Mouse (Mus musculus) left cerebral cortex, postnatal 14 days (tissue): ENCODE measurements at regions not wholly inside any gene's neighbourhood (a gene's known extent, or its start where the extent isn't known, plus 50 kb on each side); places are given as distances from the start of the nearest gene placed in this dataset.

ENCODE experiments used
- DNase-seq, 2 experiments: peaks; one replicate each; pipeline ENCODE4 v3.0.0; 2021 to 2022; ENCODE audit warnings: low spot score in 2 of 2, mixed read lengths in 1 of 2
- intact Hi-C: fragments of 180-260 bp; cut with DNase I; formaldehyde crosslinking; loops from one replicate; pipeline ENCODE4 v1.15.1; 2025

DNA sequence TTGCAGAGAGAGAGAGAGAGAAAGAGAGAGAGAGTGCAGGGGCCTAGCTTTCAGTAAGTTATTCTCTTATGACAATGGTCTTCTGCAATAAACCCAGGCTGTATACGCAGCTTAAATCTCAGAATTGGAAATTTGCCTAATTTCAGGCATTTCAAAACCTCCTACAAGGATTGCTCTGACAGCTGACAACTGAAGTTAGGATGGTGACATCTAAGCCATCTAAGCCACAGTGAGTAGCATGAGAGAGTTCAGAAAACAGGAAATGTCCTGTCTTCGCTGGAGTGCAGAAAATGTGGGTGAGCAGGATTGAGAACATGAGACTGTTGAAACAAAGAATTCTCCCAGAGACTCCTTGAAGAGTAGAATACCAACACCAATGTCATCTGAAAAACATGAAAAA, 56.8 kb downstream of the Fam110c start:
- intact Hi-C loops = no loop called here
- no peak for DNase-seq

- intact Hi-C loops = no loop called here
- DNase-seq = no peak
Observed at GRCm38 (mm10) chr12:31134465-31134992, 60.9 kb downstream of the Fam110c start.

DNA sequence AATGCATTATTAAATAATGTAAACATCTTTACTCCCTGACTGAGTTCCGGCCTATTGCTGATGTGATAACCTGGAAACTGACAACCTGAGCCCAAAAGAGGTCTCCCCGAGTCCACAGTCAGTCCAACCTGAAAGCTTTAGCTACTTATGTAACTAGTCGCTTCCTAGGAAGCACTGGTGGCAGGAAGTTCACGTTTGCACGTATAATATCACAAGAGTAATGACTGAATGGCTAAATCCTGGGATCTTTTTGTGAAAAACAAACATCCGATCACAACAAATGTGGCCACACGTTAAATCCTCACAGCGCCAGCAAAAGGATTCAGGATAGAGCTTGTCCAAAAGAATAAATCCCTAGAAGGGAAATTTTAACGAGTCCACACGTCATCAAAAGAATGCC, 62.7 kb downstream of the Fam110c start:
- intact Hi-C loops = no loop called here
- DNase-seq = no peak

- intact Hi-C loops = no loop called here
Observed at GRCm38 (mm10) chr12:31136911-31137310, 63.2 kb downstream of the Fam110c start.

GRCm38 (mm10) chr12:31137431-31137830, 63.8 kb downstream of the Fam110c start:
- no peak for DNase-seq
- intact Hi-C loops = no loop called here

More at GRCm38 (mm10) chr12:31136911-31137310, 63.2 kb downstream of the Fam110c start:
- no peak for DNase-seq

- intact Hi-C loops = no loop called here
Observed at GRCm38 (mm10) chr12:31139853-31140252, 66.2 kb downstream of the Fam110c start.

DNA sequence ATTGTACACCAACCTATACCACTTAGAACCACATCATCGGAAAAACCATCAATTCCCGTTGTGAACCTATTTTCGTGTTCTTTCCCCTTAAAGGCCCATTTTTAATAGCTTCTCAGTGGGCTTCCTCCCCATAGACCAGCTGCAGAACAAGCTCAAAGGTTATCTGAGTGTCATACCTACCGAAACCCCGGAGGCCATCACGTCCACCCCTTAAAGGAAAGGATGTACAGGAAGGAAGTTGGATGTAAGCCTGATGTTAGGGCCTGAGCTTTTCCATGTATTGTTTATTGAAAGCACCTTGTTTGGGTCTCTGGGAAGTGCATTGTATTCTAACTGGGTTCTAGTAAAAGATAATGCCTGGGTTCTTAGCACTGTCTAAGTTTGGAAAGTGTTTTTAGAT, 69.6 kb downstream of the Fam110c start:
- no peak for DNase-seq
- intact Hi-C loops = no loop called here

More at GRCm38 (mm10) chr12:31139853-31140252, 66.2 kb downstream of the Fam110c start:
- no peak for DNase-seq

- no peak for DNase-seq
- intact Hi-C loops = no loop called here
Observed at GRCm38 (mm10) chr12:31145032-31145781, 71.5 kb downstream of the Fam110c start.

- intact Hi-C loops = no loop called here
- DNase-seq = no peak
Observed at GRCm38 (mm10) chr12:31148417-31149356, 75.0 kb downstream of the Fam110c start.

DNA sequence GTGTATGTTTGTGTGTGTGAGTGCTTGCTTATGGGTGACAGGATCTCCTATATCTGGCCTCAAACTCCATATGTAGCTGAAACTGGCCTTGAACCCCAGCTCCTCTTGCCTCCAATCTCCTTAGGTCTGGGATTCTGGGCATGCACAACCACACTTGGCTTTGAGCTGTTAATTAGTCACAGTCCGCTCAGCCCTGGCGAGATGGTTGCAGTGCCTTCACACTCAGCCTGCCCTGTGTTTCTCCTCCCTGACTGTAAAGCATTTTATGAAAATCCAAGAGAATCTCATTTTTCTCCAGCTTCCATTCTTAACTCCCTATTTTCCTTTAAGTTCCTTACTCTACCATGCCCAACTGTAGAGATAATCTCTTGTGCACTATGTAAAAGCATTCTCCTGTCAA, 80.1 kb downstream of the Fam110c start:
- intact Hi-C loops = no loop called here
- no peak for DNase-seq

- DNase-seq = no peak
- intact Hi-C loops = no loop called here
Observed at GRCm38 (mm10) chr12:31154608-31155011, 80.9 kb downstream of the Fam110c start.

- intact Hi-C loops = no loop called here
- no peak for DNase-seq
Observed at GRCm38 (mm10) chr12:31156154-31156720, 82.6 kb downstream of the Fam110c start.

GRCm38 (mm10) chr12:31157453-31157852, 83.1 kb upstream of the Gm6993 start:
- no peak for DNase-seq
- intact Hi-C loops = no loop called here

GRCm38 (mm10) chr12:31157890-31158289, 82.7 kb upstream of the Gm6993 start:
- intact Hi-C loops = no loop called here
- DNase-seq = no peak

DNA sequence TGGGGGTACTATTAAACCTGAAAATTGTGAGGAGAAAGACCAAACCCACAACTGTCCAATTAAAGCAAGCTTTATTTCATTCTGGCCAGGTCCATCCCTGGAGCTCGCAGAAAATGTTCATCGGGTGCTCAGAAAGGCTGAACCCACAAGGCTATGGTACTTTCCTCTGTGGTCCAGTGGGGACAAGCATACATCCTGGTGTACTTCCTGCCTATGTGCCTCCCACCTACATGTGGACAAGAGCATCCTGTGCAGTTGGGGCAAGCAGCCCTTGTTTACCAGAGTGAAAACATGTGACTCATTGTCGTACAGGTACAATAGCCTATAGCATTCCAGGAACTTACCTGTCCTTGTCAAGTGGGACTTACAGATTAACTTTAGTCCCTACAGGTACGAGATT, 81.7 kb upstream of the Gm6993 start:
- DNase-seq = no peak
- intact Hi-C loops = no loop called here

DNA sequence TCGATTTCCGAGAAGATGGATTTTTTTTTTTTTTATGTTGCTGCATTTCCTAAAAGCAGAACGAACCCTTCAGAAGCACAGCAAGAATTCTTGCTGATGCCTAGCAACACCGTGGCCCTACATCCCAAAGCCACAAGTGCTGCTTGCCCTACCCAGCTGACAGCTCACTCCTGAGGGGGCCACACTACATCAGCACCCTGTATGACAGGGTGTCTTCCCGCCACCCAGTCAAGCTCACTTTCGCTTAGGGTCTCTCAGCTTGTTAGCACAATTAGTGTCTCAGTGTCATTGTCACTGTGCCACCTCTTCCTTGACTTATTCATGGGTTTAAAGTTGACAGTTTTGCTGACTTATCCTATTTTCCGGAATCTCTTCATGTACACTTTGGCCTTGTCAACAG, 81.2 kb upstream of the Gm6993 start:
- intact Hi-C loops = no loop called here
- no peak for DNase-seq

GRCm38 (mm10) chr12:31168221-31168890, 72.2 kb upstream of the Gm6993 start:
- peak; percentile 50 to 72 for DNase-seq
- intact Hi-C loops = loop anchor here (5.0 kb wide), 1 partner anchor 99 kb away; the partner anchor contains the start of gene Lamb1

DNA sequence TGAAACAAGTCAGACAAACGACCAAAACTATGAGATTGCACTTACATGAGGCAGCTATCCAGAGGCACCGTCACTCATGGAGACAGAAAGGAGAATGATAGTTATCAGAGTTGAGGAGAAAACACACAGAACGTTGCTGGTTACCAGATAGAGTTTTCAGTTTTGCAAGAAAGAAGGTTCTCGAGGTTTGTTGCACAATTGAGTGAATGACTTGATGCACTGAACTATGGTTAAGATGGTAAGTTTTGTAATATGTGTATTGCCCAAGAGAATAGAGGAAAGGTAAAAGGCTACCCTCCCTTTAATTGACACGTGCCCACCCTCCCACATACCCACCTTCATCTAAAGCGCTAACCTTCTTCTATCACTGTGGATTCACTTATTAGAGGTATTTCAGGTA, 70.5 kb upstream of the Gm6993 start:
- DNase-seq = no peak
- intact Hi-C loops = no loop called here

DNA sequence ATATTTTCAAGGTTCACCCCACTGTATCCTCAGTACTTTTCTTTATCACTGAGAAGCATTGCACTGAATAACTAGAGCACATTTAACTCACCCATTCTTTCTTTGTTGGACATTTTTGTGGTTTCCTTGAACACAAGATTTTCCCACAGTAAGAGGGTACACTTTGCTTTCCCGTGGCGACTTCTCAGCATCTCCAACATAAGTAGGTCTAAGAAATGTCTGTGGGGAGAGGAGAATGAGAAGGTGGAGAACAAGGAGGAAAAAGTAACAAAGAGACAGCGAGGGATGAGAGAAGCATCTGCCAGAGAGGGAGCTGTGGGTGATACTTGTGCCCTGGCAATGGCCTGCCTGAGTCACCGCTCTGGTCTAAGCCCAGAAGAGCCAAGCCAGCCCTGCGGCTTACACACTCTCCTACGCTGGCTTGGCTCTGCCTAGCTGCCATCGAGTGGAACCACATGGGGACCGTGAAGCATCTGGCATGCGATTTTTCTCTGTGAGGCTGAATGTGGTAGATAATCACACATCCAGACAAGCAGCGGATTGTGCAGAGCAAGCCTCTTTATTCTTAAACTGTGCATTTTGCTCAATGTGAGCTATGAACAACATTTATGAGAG, 69.9 kb upstream of the Gm6993 start:
- DNase-seq = peak; percentile 72 to 86
- intact Hi-C loops = no loop called here
